ENCODE assay signal across 17 mouse cellular contexts in the genomic region with DNA sequence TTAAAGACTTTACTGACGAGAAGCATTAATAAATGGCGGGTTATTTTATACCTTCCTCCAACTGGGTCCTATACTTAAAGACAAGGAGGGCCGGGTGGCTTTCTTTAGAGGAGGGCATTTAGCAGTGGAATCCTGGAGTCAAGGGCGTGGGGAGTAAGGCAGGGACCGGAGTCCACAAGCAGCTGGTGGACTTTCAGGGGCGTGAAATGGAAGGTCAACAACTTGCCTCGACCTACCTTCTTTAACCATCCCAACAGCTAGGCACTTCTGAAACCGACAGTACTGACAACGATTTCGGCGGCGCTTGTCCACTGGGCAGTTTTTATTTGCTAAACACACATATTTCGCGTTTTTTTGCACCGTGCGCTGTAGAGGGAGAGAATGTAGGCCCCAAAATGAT. TPM values are rescaled to one million over a fixed set of nuclear protein-coding genes. Genes with fewer than 3 reads are reported as not detected.
DNase-seq lines count a peak whose midpoint lies in the region; ATAC-seq lines count a peak whose summit lies in the region.
"Had no signal": no experiment of that assay in that cellular context is flagged by ENCODE, and none has a peak within 500 bp of the region (broad histone marks: within the 10 kb centered on the region; RNA-seq: fewer than 3 reads in every experiment).

No protein-coding gene starts in this region.

- no peak overlapping the region for H3K4me3 ChIP-seq in midbrain, embryonic 11.5 days (ENCODE audit: low read depth, low read length)
- no peak overlapping the region for H3K4me3 ChIP-seq in midbrain, embryonic 15.5 days
- H3K4me3 ChIP-seq in limb, embryonic 10.5 days, result no peak overlapping the region
- peak overlapping the region; percentile 10; the same call in 1 of the 2 replicates for H3K4me3 ChIP-seq in neural tube, embryonic 15.5 days (replicated peaks)
- H3K4me3 ChIP-seq: embryonic facial prominence, embryonic 13.5 days; gastrocnemius, adult 2 months; liver, embryonic 12.5 days had no signal

- no peak overlapping the region for H3K9ac ChIP-seq in midbrain, embryonic 11.5 days (ENCODE audit: low read length)
- H3K9ac ChIP-seq in midbrain, embryonic 15.5 days, result no peak overlapping the region
- no peak overlapping the region for H3K9ac ChIP-seq in neural tube, embryonic 15.5 days (replicated peaks)
- H3K9ac ChIP-seq: embryonic facial prominence, embryonic 13.5 days; liver, embryonic 12.5 days; lung, embryonic 14.5 days had no signal

- no peak for ATAC-seq in midbrain, embryonic 11.5 days (ENCODE audit: low FRiP score)
- no peak for ATAC-seq in midbrain, embryonic 15.5 days (replicated peaks)
- no peak for ATAC-seq in neural tube, embryonic 15.5 days (ENCODE audit: low FRiP score)
- ATAC-seq: liver, embryonic 12.5 days had no signal

- H3K36me3 ChIP-seq in midbrain, embryonic 11.5 days (ENCODE audit: control insufficient read depth, insufficient read depth, low read length), result no peaks in the 10 kb centered on the region
- H3K36me3 ChIP-seq in midbrain, embryonic 15.5 days (replicated peaks), result no peaks in the 10 kb centered on the region
- H3K36me3 ChIP-seq in limb, embryonic 10.5 days, result peaks cover 8% of the 10 kb centered on the region; the same call in 1 of the 2 replicates
- no peaks in the 10 kb centered on the region for H3K36me3 ChIP-seq in neural tube, embryonic 15.5 days
- H3K36me3 ChIP-seq: embryonic facial prominence, embryonic 13.5 days; liver, embryonic 12.5 days had no signal

- peaks cover 20% of the 10 kb centered on the region for H3K4me1 ChIP-seq in midbrain, embryonic 11.5 days (ENCODE audit: control insufficient read depth, insufficient read depth, low read length)
- H3K4me1 ChIP-seq in midbrain, embryonic 15.5 days, result peaks cover 27% of the 10 kb centered on the region
- H3K4me1 ChIP-seq in limb, embryonic 10.5 days, result peaks cover 37% of the 10 kb centered on the region
- peaks cover 36% of the 10 kb centered on the region for H3K4me1 ChIP-seq in neural tube, embryonic 15.5 days

- H3K4me2 ChIP-seq in midbrain, embryonic 11.5 days, result peak overlapping the region; percentile 2; the same call in 1 of the 2 replicates
- H3K4me2 ChIP-seq in midbrain, embryonic 15.5 days, result no peak overlapping the region
- no peak overlapping the region for H3K4me2 ChIP-seq in neural tube, embryonic 15.5 days
- H3K4me2 ChIP-seq: liver, embryonic 12.5 days; lung, embryonic 14.5 days had no signal

- peak; percentile 45 for DNase-seq in embryo, embryonic 11 days
- DNase-seq in embryo, embryonic 9.5 days (ENCODE audit: extremely low spot score), result no peak
- peak; percentile 91 for DNase-seq in midbrain, embryonic 11.5 days (ENCODE audit: low spot score, missing footprints)
- DNase-seq in limb, embryonic 10.5 days (ENCODE audit: low spot score), result peak; percentile 49
- DNase-seq in cerebellum, adult 9-10 months, result no peak
- DNase-seq in cerebellum, postnatal 25 days, result no peak
- DNase-seq: adrenal gland, adult 8-10 months; cerebellum, postnatal 36 days; gastrocnemius, adult 2 months; kidney, adult 8-10 months; lung, embryonic 14.5 days; thymus, postnatal 4 days had no signal

- H3K27me3 ChIP-seq in midbrain, embryonic 11.5 days (ENCODE audit: control insufficient read depth, insufficient read depth, low read length), result peaks cover 79% of the 10 kb centered on the region
- H3K27me3 ChIP-seq in midbrain, embryonic 15.5 days (replicated peaks), result peaks cover 79% of the 10 kb centered on the region
- peaks cover 84% of the 10 kb centered on the region for H3K27me3 ChIP-seq in limb, embryonic 10.5 days (ENCODE audit: low read depth, poor library complexity, severe bottlenecking)
- H3K27me3 ChIP-seq in neural tube, embryonic 15.5 days (replicated peaks), result peaks cover 84% of the 10 kb centered on the region

- no peak overlapping the region for H3K27ac ChIP-seq in midbrain, embryonic 11.5 days (ENCODE audit: low read depth, low read length)
- no peak overlapping the region for H3K27ac ChIP-seq in midbrain, embryonic 15.5 days
- no peak overlapping the region for H3K27ac ChIP-seq in limb, embryonic 10.5 days
- no peak overlapping the region for H3K27ac ChIP-seq in neural tube, embryonic 15.5 days (replicated peaks)
- H3K27ac ChIP-seq: embryonic facial prominence, embryonic 13.5 days; gastrocnemius, adult 2 months; liver, embryonic 12.5 days; macrophage had no signal

- WGBS in midbrain, embryonic 11.5 days, result 4% methylated on average over 16 of the region's 16 CpGs
- 10% methylated on average over 16 of the region's 16 CpGs for WGBS in midbrain, embryonic 15.5 days
- 5% methylated on average over 16 of the region's 16 CpGs for WGBS in limb, embryonic 10.5 days
- WGBS in neural tube, embryonic 15.5 days, result 7% methylated on average over 16 of the region's 16 CpGs

- H3K9me3 ChIP-seq in midbrain, embryonic 11.5 days (ENCODE audit: control insufficient read depth, low read length), result no peaks in the 10 kb centered on the region
- H3K9me3 ChIP-seq in midbrain, embryonic 15.5 days, result no peaks in the 10 kb centered on the region
- no peaks in the 10 kb centered on the region for H3K9me3 ChIP-seq in limb, embryonic 10.5 days (replicated peaks)
- no peaks in the 10 kb centered on the region for H3K9me3 ChIP-seq in neural tube, embryonic 15.5 days (replicated peaks)
- H3K9me3 ChIP-seq: embryonic facial prominence, embryonic 13.5 days; liver, embryonic 12.5 days had no signal

RNA-seq across cellular contexts. Expression of a gene that starts 13.4 kb away (rescaled TPM):
- 16.9 and 17.4 TPM in 2 replicates for polyA plus RNA-seq in midbrain, embryonic 11.5 days (2014; fragmentation: Nextera tagmentation; extraction: Ambion mirVana)
- 40.1 and 40.4 TPM in 2 replicates for polyA plus RNA-seq in midbrain, embryonic 15.5 days (2015; fragmentation: Nextera tagmentation; extraction: Ambion mirVana)
- polyA plus RNA-seq in limb, embryonic 10.5 days (2016; fragmentation: Nextera tagmentation; extraction: Ambion mirVana), result 5.8 and 8.7 TPM in 2 replicates
- 16.8 and 21.0 TPM in 2 replicates for polyA plus RNA-seq in neural tube, embryonic 15.5 days (2015; fragmentation: Nextera tagmentation; extraction: Ambion mirVana)

Comparison
In these comparisons a context has a peak if more than half of its experiments do, and no peak if none do; other contexts are left out.
1. DNase-seq: peak in embryo, embryonic 11 days (single experiment), midbrain, embryonic 11.5 days (single experiment) and limb, embryonic 10.5 days (single experiment); none in embryo, embryonic 9.5 days (single experiment), cerebellum, adult 9-10 months (single experiment) and cerebellum, postnatal 25 days (0 of 2).